Mouse (Mus musculus) left cerebral cortex, adult 18-20 months (tissue): ENCODE results near the gene Mpzl3. TPM values are rescaled to one million over a fixed set of nuclear protein-coding genes. Genes with fewer than 3 reads are reported as not detected.

Experiments used
- total RNA-seq, 2 experiments: library from RNA; stranded (reverse); gene quantifications; 2 replicates each; pipeline ENCODE4 v1.2.3; 2021

The Mpzl3 gene
- total RNA-seq, 2 experiments from 2014 or later: 4.5 to 5.2 TPM

Other genes starting within 250 kb of the Mpzl3 start
- gene Kmt2a, start 173.9 kb upstream of the Mpzl3 start, total RNA-seq: 10 to 100 TPM; 84.1 to 88.1 TPM
- gene Atp5l, start 134.4 kb upstream of the Mpzl3 start, total RNA-seq: 100 to 1,000 TPM; 316 to 362 TPM
- gene Ube4a, start 89.6 kb upstream of the Mpzl3 start, total RNA-seq: 10 to 100 TPM; 66.7 to 69.0 TPM
- gene Cd3g, start 74.8 kb upstream of the Mpzl3 start, total RNA-seq: not detected
- not detected for gene Cd3d, start 73.4 kb upstream of the Mpzl3 start, total RNA-seq
- not detected for gene Cd3e, start 45.6 kb upstream of the Mpzl3 start, total RNA-seq
- gene Mpzl2, start 15.4 kb upstream of the Mpzl3 start, total RNA-seq: 1 to 10 TPM; 1.9 TPM
- 1 to 10 TPM in 1 of 2 experiments, under 1 TPM in 1; 0.35 to 1.3 TPM for gene Jaml, start 24.0 kb downstream of the Mpzl3 start, total RNA-seq
- gene Scn2b, start 62.6 kb downstream of the Mpzl3 start, total RNA-seq: 100 to 1,000 TPM; 267 to 274 TPM
- 10 to 100 TPM; 87.0 to 91.4 TPM for gene Scn4b, start 83.2 kb downstream of the Mpzl3 start, total RNA-seq
- gene BC049352, start 126.8 kb downstream of the Mpzl3 start, total RNA-seq: 1 to 10 TPM in 1 of 2 experiments, under 1 TPM in 1; 0.84 to 1.3 TPM
- under 1 TPM in 1 of 2 experiments, not detected in 1; 0.28 TPM for gene Tmprss4, start 148.9 kb downstream of the Mpzl3 start, total RNA-seq
- 1 to 10 TPM; 2.6 to 3.4 TPM for gene Il10ra, start 214.0 kb downstream of the Mpzl3 start, total RNA-seq